Mouse (Mus musculus) MEL (cell line): ENCODE measurements around the gene Klf13. TPM values are rescaled to one million over a fixed set of nuclear protein-coding genes. Genes with fewer than 3 reads are reported as not detected.

Source experiments
- DNase-seq: peaks from one replicate; pipeline ENCODE4 v3.0.0; 2011; ENCODE audit warnings: low read depth, low spot score
- H3K27ac ChIP-seq: 2 replicates; pipeline ENCODE4 v1.5.1; 2012; ENCODE audit warnings: low read depth, mild to moderate bottlenecking, control low read depth, low read length, moderate library complexity; ENCODE audit not compliant: control insufficient read depth
- H3K27me3 ChIP-seq, 2 experiments: fragments of 150-350 bp in 1 of 2; sonication (generic) in 1 of 2; 2 replicates each; pipeline ENCODE4 v1.6.1; 2012; ENCODE audit warnings: low read length in 2 of 2, mild to moderate bottlenecking in 2 of 2, improper control_type of control experiment in 1 of 2, moderate library complexity in 1 of 2; ENCODE audit not compliant: insufficient read depth in 2 of 2, control insufficient read depth in 1 of 2
- H3K36me3 ChIP-seq, 2 experiments: 2 replicates each; pipeline ENCODE4 v1.6.1; 2012 to 2014; ENCODE audit warnings: low read length in 2 of 2, improper control_type of control experiment in 1 of 2, inconsistent platforms in 1 of 2, mild to moderate bottlenecking in 1 of 2; ENCODE audit not compliant: insufficient read depth in 2 of 2, control insufficient read depth in 1 of 2
- H3K4me1 ChIP-seq, 2 experiments: fragments of 150-350 bp in 1 of 2; sonication (generic) in 1 of 2; 2 replicates each; pipeline ENCODE4 v1.6.1; 2012; ENCODE audit warnings: low read length in 2 of 2, improper control_type of control experiment in 1 of 2, mild to moderate bottlenecking in 1 of 2; ENCODE audit not compliant: insufficient read depth in 2 of 2, control insufficient read depth in 1 of 2
- H3K4me3 ChIP-seq, 2 experiments: fragments of 150-350 bp in 1 of 2; sonication (generic) in 1 of 2; 2 replicates each; pipeline ENCODE4 v1.5.1; 2012; ENCODE audit warnings: low read depth in 2 of 2, low read length in 2 of 2, mild to moderate bottlenecking in 2 of 2, moderate library complexity in 2 of 2, control low read depth in 1 of 2, improper control_type of control experiment in 1 of 2; ENCODE audit not compliant: control insufficient read depth in 1 of 2, insufficient read depth in 1 of 2
- H3K79me2 ChIP-seq: 2 replicates; pipeline ENCODE4 v1.6.1; 2012; ENCODE audit warnings: mild to moderate bottlenecking, low read length, moderate library complexity; ENCODE audit not compliant: control insufficient read depth, poor library complexity, insufficient read depth
- H3K9ac ChIP-seq: 2 replicates; pipeline ENCODE4 v1.6.1; 2012; ENCODE audit warnings: low read depth, mild to moderate bottlenecking, control low read depth, low read length, moderate library complexity; ENCODE audit not compliant: control insufficient read depth, poor library complexity, severe bottlenecking
- H3K9me3 ChIP-seq: fragments of 150-350 bp; sonication (generic); replicated peaks from 2 replicates; pipeline ENCODE4 v1.6.1; 2012; ENCODE audit warnings: mild to moderate bottlenecking, low read length, improper control_type of control experiment, moderate library complexity; ENCODE audit not compliant: insufficient read depth
- CHD2 ChIP-seq: IDR thresholded peaks from 2 replicates; pipeline ENCODE4 v1.6.1; 2011; ENCODE audit warnings: low read length, improper control_type of control experiment
- CTCF ChIP-seq, 3 experiments: IDR thresholded peaks in 2 of 3; conservative IDR thresholded peaks in 1 of 3; 2 replicates each; pipeline ENCODE4 v1.5.1; 2011 to 2012; ENCODE audit warnings: low read length in 3 of 3, low read depth in 2 of 3, mild to moderate bottlenecking in 2 of 3, improper control_type of control experiment in 1 of 3, inconsistent platforms in 1 of 3, mixed read lengths in 1 of 3, moderate library complexity in 1 of 3; ENCODE audit not compliant: control insufficient read depth in 1 of 3, insufficient read depth in 1 of 3, poor library complexity in 1 of 3, severe bottlenecking in 1 of 3
- E2F4 ChIP-seq: IDR thresholded peaks from 2 replicates; pipeline ENCODE4 v1.6.1; 2011; ENCODE audit warnings: low read depth, low read length, improper control_type of control experiment, borderline replicate concordance
- GABPA ChIP-seq: IDR thresholded peaks from 2 replicates; pipeline ENCODE4 v1.6.1; 2012; ENCODE audit warnings: low read depth, mild to moderate bottlenecking, inconsistent platforms, low read length, improper control_type of control experiment, moderate library complexity
- GATA1 ChIP-seq: IDR thresholded peaks from 2 replicates; pipeline ENCODE4 v1.6.1; 2011; ENCODE audit warnings: low read depth, low read length, improper control_type of control experiment
- HCFC1 ChIP-seq: IDR thresholded peaks from 2 replicates; pipeline ENCODE4 v1.6.1; 2012; ENCODE audit warnings: low read depth, mild to moderate bottlenecking, inconsistent platforms, low read length, improper control_type of control experiment, moderate library complexity
- KAT2A ChIP-seq: conservative IDR thresholded peaks from 2 replicates; pipeline ENCODE4 v1.6.1; 2012; ENCODE audit warnings: low read depth, low read length, improper control_type of control experiment, inconsistent platforms
- MAFK ChIP-seq: IDR thresholded peaks from 2 replicates; pipeline ENCODE4 v1.6.1; 2011; ENCODE audit warnings: low read depth, mild to moderate bottlenecking, low read length, improper control_type of control experiment, borderline replicate concordance
- MAZ ChIP-seq: IDR thresholded peaks from 2 replicates; pipeline ENCODE4 v1.6.1; 2012; ENCODE audit warnings: low read depth, mild to moderate bottlenecking, inconsistent platforms, low read length, improper control_type of control experiment
- MEF2A ChIP-seq: IDR thresholded peaks from 2 replicates; pipeline ENCODE4 v1.6.1; 2014; ENCODE audit warnings: low read depth, mild to moderate bottlenecking, inconsistent platforms, low read length, improper control_type of control experiment; ENCODE audit not compliant: poor library complexity, insufficient replicate concordance, severe bottlenecking; ENCODE audit errors: extremely low read depth
- MXI1 ChIP-seq: IDR thresholded peaks from 2 replicates; pipeline ENCODE4 v1.6.1; 2011; ENCODE audit warnings: mild to moderate bottlenecking, low read depth, low read length, improper control_type of control experiment
- MYB ChIP-seq: IDR thresholded peaks from 2 replicates; pipeline ENCODE4 v1.6.1; 2011; ENCODE audit warnings: mild to moderate bottlenecking, low read depth, low read length, improper control_type of control experiment
- NELFE ChIP-seq: IDR thresholded peaks from 2 replicates; pipeline ENCODE4 v1.6.1; 2011; ENCODE audit warnings: low read depth, low read length, improper control_type of control experiment
- POLR2A ChIP-seq, 2 experiments: IDR thresholded peaks; 2 replicates each; pipeline ENCODE4 v1.6.1; 2011 to 2012; ENCODE audit warnings: low read length in 2 of 2, mild to moderate bottlenecking in 2 of 2, control low read depth in 1 of 2, improper control_type of control experiment in 1 of 2, low read depth in 1 of 2, moderate library complexity in 1 of 2; ENCODE audit not compliant: control insufficient read depth in 1 of 2, insufficient read depth in 1 of 2, poor library complexity in 1 of 2
- POLR2AphosphoS2 ChIP-seq: IDR thresholded peaks from 2 replicates; pipeline ENCODE4 v1.6.1; 2011; ENCODE audit warnings: low read length, improper control_type of control experiment
- POLR2AphosphoS5 ChIP-seq: IDR thresholded peaks from 2 replicates; pipeline ENCODE4 v1.6.1; 2012; ENCODE audit warnings: low read depth, borderline replicate concordance, mild to moderate bottlenecking, inconsistent platforms, low read length, moderate library complexity, mixed read lengths
- RAD21 ChIP-seq: IDR thresholded peaks from 2 replicates; pipeline ENCODE4 v1.6.1; 2011; ENCODE audit warnings: mild to moderate bottlenecking, low read depth, low read length, improper control_type of control experiment
- RCOR1 ChIP-seq: IDR thresholded peaks from 2 replicates; pipeline ENCODE4 v1.6.1; 2012; ENCODE audit warnings: low read depth, mild to moderate bottlenecking, inconsistent platforms, low read length, improper control_type of control experiment
- TAL1 ChIP-seq: IDR thresholded peaks from 2 replicates; pipeline ENCODE4 v1.6.1; 2012; ENCODE audit warnings: mild to moderate bottlenecking, inconsistent platforms, low read length, moderate library complexity, mixed read lengths
- TCF12 ChIP-seq: IDR thresholded peaks from 2 replicates; pipeline ENCODE4 v1.6.1; 2014; ENCODE audit warnings: low read depth, mild to moderate bottlenecking, inconsistent platforms, low read length, improper control_type of control experiment, moderate library complexity
- USF1 ChIP-seq: IDR thresholded peaks from 2 replicates; pipeline ENCODE4 v1.6.1; 2014; ENCODE audit warnings: low read depth, mild to moderate bottlenecking, inconsistent platforms, low read length, improper control_type of control experiment, moderate library complexity
- USF2 ChIP-seq, 2 experiments: IDR thresholded peaks; 2 replicates each; pipeline ENCODE4 v1.6.1; 2011 to 2012; ENCODE audit warnings: improper control_type of control experiment in 2 of 2, low read length in 2 of 2, borderline replicate concordance in 1 of 2, inconsistent platforms in 1 of 2, low read depth in 1 of 2, mild to moderate bottlenecking in 1 of 2; ENCODE audit not compliant: insufficient read depth in 1 of 2
- ZKSCAN1 ChIP-seq: IDR thresholded peaks from 2 replicates; pipeline ENCODE4 v1.6.1; 2012; ENCODE audit warnings: low read depth, mild to moderate bottlenecking, inconsistent platforms, low read length, improper control_type of control experiment, moderate library complexity
- ZMIZ1 ChIP-seq: IDR thresholded peaks from 2 replicates; pipeline ENCODE4 v1.6.1; 2012; ENCODE audit warnings: low read depth, mild to moderate bottlenecking, inconsistent platforms, low read length, improper control_type of control experiment, moderate library complexity
- polyA plus RNA-seq, 2 experiments: library from polyadenylated mRNA; stranded (reverse) in 1 of 2; unstranded in 1 of 2; fragments of >175 nt in 1 of 2; fragments of >200 nt in 1 of 2; gene quantifications; 2 replicates each; pipeline versions ENCODE4 v1.2.1 to v1.2.4; 2012; ENCODE audit warnings: low replicate concordance in 2 of 2, low read depth in 1 of 2; ENCODE audit not compliant: insufficient read length in 2 of 2, insufficient read depth in 1 of 2, missing spikeins in 1 of 2
- total RNA-seq: library from RNA; depleted of rRNA; stranded (reverse); fragments of 300-350 nt; gene quantifications from 2 replicates; pipeline ENCODE4 v1.2.3, GENCODE M21; 2012

Gene Klf13
- total and polyA plus RNA-seq, 3 experiments, result 21.6 to 118 (median 26.9) TPM

GRCm38 (mm10) chr7:63917693-63918092, 21.0 kb downstream of the Klf13 start:
- Histone ChIP-seq H3K27me3 (no peaks in the 10 kb centered on the region), H3K27ac (no peak overlapping the region), H3K9me3 (no peaks in the 10 kb centered on the region)
- no peak for TF ChIP-seq POLR2AphosphoS2
- TF ChIP-seq ZMIZ1, result no peak
- TF ChIP-seq KAT2A, result no peak
- TF ChIP-seq GATA1, result no peak
- TF ChIP-seq CHD2, result no peak
- TF ChIP-seq ZKSCAN1, result no peak
- TF ChIP-seq POLR2A (IDR thresholded peaks at IDR 0.05; ENCODE audit: control insufficient read depth in 1 of 2, insufficient read depth in 1 of 2, low read depth in 1 of 2, low read length in 2 of 2, poor library complexity in 1 of 2), result no peak
- no peak for TF ChIP-seq USF2 (IDR thresholded peaks at IDR 0.05; ENCODE audit: borderline replicate concordance in 1 of 2, insufficient read depth in 1 of 2, low read depth in 1 of 2, low read length in 2 of 2)
- TF ChIP-seq TAL1, result no peak
- no peak for TF ChIP-seq MEF2A
- TF ChIP-seq HCFC1, result no peak
- no peak for TF ChIP-seq USF1
- no peak for TF ChIP-seq RCOR1
- TF ChIP-seq TCF12, result no peak
- TF ChIP-seq MAZ, result no peak
- TF ChIP-seq, all 39 proteins: peak for 0
- H3K9ac ChIP-seq, result no peak overlapping the region
- no peak overlapping the region for H3K4me3 ChIP-seq
- peaks cover 42% of the 10 kb centered on the region for H3K79me2 ChIP-seq
- H3K36me3 ChIP-seq, result peaks cover 7 to 52% of the 10 kb centered on the region in 2 experiments
- no peak for DNase-seq
- peaks cover 39 to 54% of the 10 kb centered on the region in 2 experiments for H3K4me1 ChIP-seq

- no peak for TF ChIP-seq MYB
- TF ChIP-seq MXI1, result no peak
- TF ChIP-seq ZMIZ1, result no peak
- TF ChIP-seq MAFK, result no peak
- no peak for TF ChIP-seq HCFC1
- no peak for TF ChIP-seq ZKSCAN1
- no peak for TF ChIP-seq CHD2
- TF ChIP-seq CTCF (IDR thresholded peaks at IDR 0.05 in 2 of 3, conservative IDR thresholded peaks at IDR 0.05 in 1 of 3; ENCODE audit: control insufficient read depth in 1 of 3, insufficient read depth in 1 of 3, low read depth in 2 of 3, low read length in 3 of 3, poor library complexity in 1 of 3, severe bottlenecking in 1 of 3), result no peak
- no peak for TF ChIP-seq RCOR1
- no peak for TF ChIP-seq RAD21
- TF ChIP-seq E2F4, result no peak
- no peak for TF ChIP-seq POLR2AphosphoS5
- TF ChIP-seq GABPA, result no peak
- no peak for TF ChIP-seq NELFE
- TF ChIP-seq TCF12, result no peak
- no peak for TF ChIP-seq POLR2AphosphoS2
- TF ChIP-seq, all 39 proteins: peak for 0
- Histone ChIP-seq H3K4me3 (no peak within 1 kb of the TSS), H3K27ac (no peak within 1 kb of the TSS), H3K27me3 (no peaks in the 10 kb centered on the region), H3K9me3 (no peaks in the 10 kb centered on the region), H3K36me3 (peaks cover 6 to 46% of the 10 kb centered on the region in 2 experiments), H3K9ac (no peak within 1 kb of the TSS), H3K4me1 (peaks cover 31 to 54% of the 10 kb centered on the region in 2 experiments), H3K79me2 (peaks cover 42% of the 10 kb centered on the region)
- no peak for DNase-seq
Measured at GRCm38 (mm10) chr7:63916268-63916907, 22.3 kb downstream of the Klf13 start, which contains the start of gene E030018B13Rik. E030018B13Rik (plus strand) TSS chr7:63916857.
